Mouse (Mus musculus): ENCODE results near the gene Plxna2.

DNA sequence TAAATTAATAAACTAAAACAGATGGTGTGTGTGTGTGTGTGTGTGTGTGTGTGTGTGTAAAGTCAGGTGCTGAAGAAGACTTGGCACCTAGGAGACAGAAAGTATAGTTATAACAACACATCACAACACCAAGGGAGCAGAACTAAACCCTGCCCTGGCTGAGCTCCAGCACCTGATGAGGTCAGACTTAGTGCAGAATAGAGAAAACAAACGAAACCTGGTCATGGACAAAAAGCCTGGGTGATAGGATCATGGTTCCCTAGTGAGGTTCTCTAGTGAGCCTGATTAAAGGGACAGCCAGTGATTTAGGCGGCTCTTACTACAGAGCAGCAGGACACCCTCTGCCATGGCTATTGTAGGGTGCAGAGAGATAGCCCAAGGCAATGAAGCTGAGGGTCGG is 218.2 kb downstream of the Plxna2 start:
- TF ChIP-seq CTCF (IDR thresholded peaks at IDR 0.05; ENCODE audit: borderline replicate concordance, control insufficient read depth, extremely low read depth, insufficient read depth, low read length, poor library complexity) = no peak
- TF ChIP-seq POLR2A (IDR thresholded peaks at IDR 0.05; ENCODE audit: control insufficient read depth, extremely low read depth, insufficient read depth, low read length, poor library complexity) = no peak
